8 mouse cellular contexts compared by ENCODE assay signal in the genomic region with DNA sequence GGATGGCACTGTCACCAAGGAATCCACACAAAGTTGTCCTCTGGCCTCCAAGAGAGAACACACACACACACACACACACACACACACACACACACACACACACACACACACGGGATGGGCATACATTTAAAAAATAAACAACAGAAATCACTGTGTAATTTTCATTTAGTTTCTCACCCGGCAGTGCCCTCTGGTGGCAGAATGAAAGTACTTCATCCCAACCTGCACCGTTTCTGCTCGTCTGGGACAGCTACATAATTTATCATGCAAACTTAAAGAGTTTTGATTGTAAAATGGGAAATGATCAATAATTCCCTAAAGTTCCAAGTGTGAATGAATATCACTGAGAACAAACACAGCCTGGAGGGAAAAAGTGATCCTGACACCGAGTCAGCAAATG.
DNase-seq lines count a peak whose midpoint lies in the region; ATAC-seq and TF ChIP-seq lines count a peak whose summit lies in the region.
"Had no signal": no experiment of that assay in that cellular context is flagged by ENCODE, and none has a peak within 500 bp of the region (broad histone marks: within the 10 kb centered on the region; RNA-seq: fewer than 3 reads in every experiment).

No protein-coding gene starts in this region.

- no peak for ATAC-seq in kidney, embryonic 14.5 days (ENCODE audit: low FRiP score, low TSS enrichment)
- no peak for ATAC-seq in limb, embryonic 11.5 days (ENCODE audit: insufficient number of reproducible peaks, low FRiP score, low TSS enrichment, low read depth)

- DNase-seq in kidney, adult 2 months = peak; percentile 40
- DNase-seq in CH12.LX (ENCODE audit: extremely low read depth) = peak; percentile 62
- peak; percentile 35 for DNase-seq in R1 (ENCODE audit: low read depth, low spot score)
- peak; percentile 47 for DNase-seq in embryonic facial prominence, embryonic 10.5 days (ENCODE audit: low spot score)
- DNase-seq in limb, embryonic 11.5 days (ENCODE audit: low spot score) = peak; percentile 71
- peak; percentile 76 for DNase-seq in right cerebral cortex, postnatal 4 days

- TF ChIP-seq EP300 in CH12.LX (IDR thresholded peaks at IDR 0.05; ENCODE audit: low read length) = no peak

- no peak for TF ChIP-seq POLR2A in kidney, adult 2 months (IDR thresholded peaks at IDR 0.05; ENCODE audit: low read depth, low read length)
- TF ChIP-seq POLR2A in CH12.LX (IDR thresholded peaks at IDR 0.05; ENCODE audit: low read depth, low read length) = no peak

- H3K4me3 ChIP-seq in kidney, adult 2 months (ENCODE audit: insufficient read depth, low read depth, low read length) = no peak overlapping the region
- H3K4me3 ChIP-seq in kidney, embryonic 14.5 days (ENCODE audit: low read length) = no peak overlapping the region
- no peak overlapping the region for H3K4me3 ChIP-seq in CH12.LX (replicated peaks in 1 of 3; ENCODE audit: low read depth in 2 of 3, low read length in 2 of 3, poor library complexity in 1 of 3)
- H3K4me3 ChIP-seq in embryonic facial prominence, embryonic 10.5 days = no peak overlapping the region
- no peak overlapping the region for H3K4me3 ChIP-seq in limb, embryonic 11.5 days (ENCODE audit: low read depth, low read length)

- no peaks in the 10 kb centered on the region for H3K4me1 ChIP-seq in kidney, adult 2 months (ENCODE audit: control insufficient read depth, insufficient read depth, low read length)
- no peaks in the 10 kb centered on the region for H3K4me1 ChIP-seq in kidney, embryonic 14.5 days (ENCODE audit: control insufficient read depth, insufficient read depth, low read length)
- peaks cover 2 to 8% of the 10 kb centered on the region in 2 experiments; a peak in 2 of 4 replicates for H3K4me1 ChIP-seq in CH12.LX (ENCODE audit: control insufficient read depth in 1 of 2, insufficient read depth in 2 of 2)
- H3K4me1 ChIP-seq in embryonic facial prominence, embryonic 10.5 days = no peaks in the 10 kb centered on the region
- no peaks in the 10 kb centered on the region for H3K4me1 ChIP-seq in limb, embryonic 11.5 days (ENCODE audit: control insufficient read depth, insufficient read depth, low read length)

- no peaks in the 10 kb centered on the region for H3K9me3 ChIP-seq in kidney, embryonic 14.5 days (ENCODE audit: control insufficient read depth, low read length)
- no peaks in the 10 kb centered on the region for H3K9me3 ChIP-seq in CH12.LX (replicated peaks; ENCODE audit: low read length)
- H3K9me3 ChIP-seq in embryonic facial prominence, embryonic 10.5 days = no peaks in the 10 kb centered on the region
- no peaks in the 10 kb centered on the region for H3K9me3 ChIP-seq in limb, embryonic 11.5 days (ENCODE audit: control insufficient read depth, low read length)

- no peak overlapping the region for H3K4me2 ChIP-seq in kidney, embryonic 14.5 days (replicated peaks; ENCODE audit: low read depth, low read length)
- H3K4me2 ChIP-seq in CH12.LX (ENCODE audit: insufficient read depth, low read depth, poor library complexity, severe bottlenecking) = no peak overlapping the region
- H3K4me2 ChIP-seq in limb, embryonic 11.5 days (ENCODE audit: low read depth, severe bottlenecking) = no peak overlapping the region

- TF ChIP-seq RAD21 in CH12.LX (IDR thresholded peaks at IDR 0.05; ENCODE audit: low read depth, low read length) = peak; percentile 88

- no peak overlapping the region for H3K27ac ChIP-seq in kidney, adult 2 months (ENCODE audit: insufficient read depth, low read depth, low read length)
- no peak overlapping the region for H3K27ac ChIP-seq in kidney, embryonic 14.5 days (ENCODE audit: low read depth, low read length)
- H3K27ac ChIP-seq in CH12.LX (ENCODE audit: insufficient read depth, low read depth) = no peak overlapping the region
- no peak overlapping the region for H3K27ac ChIP-seq in embryonic facial prominence, embryonic 10.5 days (replicated peaks)
- H3K27ac ChIP-seq in limb, embryonic 11.5 days (replicated peaks; ENCODE audit: low read depth, low read length) = no peak overlapping the region
- H3K27ac ChIP-seq: macrophage had no signal

- in situ Hi-C loops in CH12.LX (cut with MboI; ENCODE audit: low pct_ligation_motif_present, low pct_unique_long_range_greater_than_20kb, low sequenced_read_pairs) = loop anchor here (25.0 kb wide), 1 partner anchor 304 kb away; no protein-coding TSS in a partner anchor

- no peaks in the 10 kb centered on the region for H3K27me3 ChIP-seq in kidney, adult 2 months (replicated peaks; ENCODE audit: control insufficient read depth, insufficient read depth, low read length)
- no peaks in the 10 kb centered on the region for H3K27me3 ChIP-seq in kidney, embryonic 14.5 days (ENCODE audit: control insufficient read depth, insufficient read depth, low read length)
- H3K27me3 ChIP-seq in CH12.LX (replicated peaks) = no peaks in the 10 kb centered on the region
- H3K27me3 ChIP-seq in embryonic facial prominence, embryonic 10.5 days (replicated peaks; ENCODE audit: low read depth, poor library complexity, severe bottlenecking) = no peaks in the 10 kb centered on the region
- H3K27me3 ChIP-seq in limb, embryonic 11.5 days (ENCODE audit: control insufficient read depth, insufficient read depth, low read length) = no peaks in the 10 kb centered on the region

- no peaks in the 10 kb centered on the region for H3K79me2 ChIP-seq in CH12.LX (replicated peaks; ENCODE audit: control insufficient read depth, extremely low read depth, insufficient read depth, poor library complexity, severe bottlenecking)

- dilution Hi-C loops in CH12.LX (cut with MboI; ENCODE audit: extremely low pct_ligation_motif_present, extremely low pct_unique_long_range_greater_than_20kb, low sequenced_read_pairs) = no loop called here

- no peak overlapping the region for H3K9ac ChIP-seq in kidney, embryonic 14.5 days (ENCODE audit: low read depth, low read length)
- no peak overlapping the region for H3K9ac ChIP-seq in CH12.LX (ENCODE audit: insufficient read depth, low read depth)
- H3K9ac ChIP-seq in limb, embryonic 11.5 days (ENCODE audit: low read length) = no peak overlapping the region

- WGBS in kidney, adult 2 months = 10% methylated on average over 5 of the region's 5 CpGs
- WGBS in kidney, embryonic 14.5 days = 11% methylated on average over 5 of the region's 5 CpGs
- 15% methylated on average over 5 of the region's 5 CpGs for WGBS in embryonic facial prominence, embryonic 10.5 days
- 13% methylated on average over 5 of the region's 5 CpGs for WGBS in limb, embryonic 11.5 days

- peak; percentile 70 for TF ChIP-seq CTCF in kidney, adult 2 months (conservative IDR thresholded peaks at IDR 0.05; ENCODE audit: insufficient read depth, insufficient read length, low read depth, low read length)
- peak; percentile 77 to 95 for TF ChIP-seq CTCF in CH12.LX (conservative IDR thresholded peaks at IDR 0.05 in 1 of 2, IDR thresholded peaks at IDR 0.05 in 1 of 2; ENCODE audit: low read depth in 2 of 2, low read length in 2 of 2)

- no peaks in the 10 kb centered on the region for H3K36me3 ChIP-seq in kidney, adult 2 months (ENCODE audit: control insufficient read depth, insufficient read depth, low read length)
- H3K36me3 ChIP-seq in kidney, embryonic 14.5 days (ENCODE audit: control insufficient read depth, insufficient read depth, low read length) = no peaks in the 10 kb centered on the region
- H3K36me3 ChIP-seq in CH12.LX (replicated peaks in 1 of 2; ENCODE audit: control insufficient read depth in 1 of 2, insufficient read depth in 1 of 2, low read length in 1 of 2) = no peaks in the 10 kb centered on the region
- H3K36me3 ChIP-seq in embryonic facial prominence, embryonic 10.5 days (replicated peaks) = no peaks in the 10 kb centered on the region
- H3K36me3 ChIP-seq in limb, embryonic 11.5 days (ENCODE audit: control insufficient read depth, insufficient read depth, low read length) = no peaks in the 10 kb centered on the region

TF ChIP-seq in CH12.LX, 34 proteins besides CTCF, POLR2A, EP300 and RAD21:
- TF ChIP-seq MAX (IDR thresholded peaks at IDR 0.05; ENCODE audit: low read length) (no peak), IRF4 (IDR thresholded peaks at IDR 0.05; ENCODE audit: low read depth, low read length) (peak; percentile 24; the same call in 1 of the 2 replicates), MEF2A (IDR thresholded peaks at IDR 0.05; ENCODE audit: borderline replicate concordance, low read depth, low read length) (no peak), MYC (IDR thresholded peaks at IDR 0.05; ENCODE audit: low read depth, low read length) (no peak), USF2 (conservative IDR thresholded peaks at IDR 0.05; ENCODE audit: low read depth, low read length) (no peak), ELF1 (IDR thresholded peaks at IDR 0.05; ENCODE audit: low read depth, low read length) (0 out of 2 replicates have a peak, but pooled peaks have one; percentile 17), SMC3 (IDR thresholded peaks at IDR 0.05; ENCODE audit: low read depth, low read length) (peak; percentile 98), ZC3H11A (IDR thresholded peaks at IDR 0.05; ENCODE audit: low read depth, low read length) (peak; percentile 89)
